Mouse (Mus musculus) ES-E14 (cell line): Measurements from ENCODE around the gene Snrk.

Source experiments
- CHD2 ChIP-seq: IDR thresholded peaks from 2 replicates; pipeline ENCODE4 v1.6.1; 2014; ENCODE audit warnings: mild to moderate bottlenecking, low read depth, low read length, inconsistent platforms
- MAFK ChIP-seq: IDR thresholded peaks from 2 replicates; pipeline ENCODE4 v1.6.1; 2014; ENCODE audit warnings: mild to moderate bottlenecking, low read depth, low read length, inconsistent platforms; ENCODE audit not compliant: insufficient read depth
- ZC3H11A ChIP-seq: IDR thresholded peaks from 2 replicates; pipeline ENCODE4 v1.6.1; 2012; ENCODE audit warnings: low read depth, mild to moderate bottlenecking, inconsistent platforms, low read length, borderline replicate concordance
- ZNF384 ChIP-seq: IDR thresholded peaks from 2 replicates; pipeline ENCODE4 v1.6.1; 2012; ENCODE audit warnings: low read depth, low read length, inconsistent platforms

GRCm38 (mm10) chr9:122169901-122170300 lies 52.8 kb downstream of the Snrk start:
- TF ChIP-seq MAFK: no peak
- no peak for TF ChIP-seq ZC3H11A
- TF ChIP-seq ZNF384: no peak
- TF ChIP-seq CHD2: no peak
